Mouse (Mus musculus) hematopoietic multipotent progenitor cell, adult 10-12 weeks (in vitro differentiated cells): ENCODE results near the gene Psmb11. TPM values are rescaled to one million over a fixed set of nuclear protein-coding genes. Genes with fewer than 3 reads are reported as not detected.

ENCODE experiments used
- polyA plus RNA-seq: library from polyadenylated mRNA; stranded (reverse); fragments of >175 nt; gene quantifications from 2 replicates; pipeline ENCODE4 v1.2.3, GENCODE M21; 2012; ENCODE audit warnings: low replicate concordance

The Psmb11 gene
- 0.04 TPM in 1 of 2 replicates, not detected in the other for polyA plus RNA-seq

DNA sequence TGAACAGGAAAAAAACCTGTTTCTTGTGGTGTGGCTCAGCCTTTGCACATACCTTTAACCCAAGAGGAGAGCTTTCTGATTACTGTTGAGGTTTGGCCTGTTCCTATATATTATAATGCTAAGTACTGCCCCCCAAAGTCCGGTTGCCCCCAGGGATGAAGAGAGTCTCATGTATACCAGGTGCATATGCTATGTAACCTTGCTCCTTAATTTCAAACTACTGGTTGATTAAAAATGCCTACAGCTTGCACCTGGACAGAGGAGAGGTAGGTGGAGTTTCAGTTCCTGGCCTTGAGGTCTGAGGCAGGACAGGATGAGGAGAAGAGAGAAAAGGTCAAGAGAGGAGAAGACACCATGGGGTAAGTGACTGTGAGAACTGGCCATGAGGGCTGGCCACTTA, at the start of gene Psmb11:
Psmb11 (plus strand) TSS at position 301 of the 400 bp plus-strand sequence.

GRCm38 (mm10) chr14:54577089-54577982, 43.9 kb upstream of the Psmb11 start, which contains the start of gene Ajuba:
Ajuba (minus strand) TSS chr14:54577558.

GRCm38 (mm10) chr14:54605752-54606321, 15.4 kb upstream of the Psmb11 start, which contains the start of gene 4931414P19Rik:
4931414P19Rik (minus strand) TSS chr14:54605993.

GRCm38 (mm10) chr14:54617897-54618365, 3.3 kb upstream of the Psmb11 start, which contains the start of gene Psmb5:
Psmb5 (minus strand) TSS chr14:54618022.

DNA sequence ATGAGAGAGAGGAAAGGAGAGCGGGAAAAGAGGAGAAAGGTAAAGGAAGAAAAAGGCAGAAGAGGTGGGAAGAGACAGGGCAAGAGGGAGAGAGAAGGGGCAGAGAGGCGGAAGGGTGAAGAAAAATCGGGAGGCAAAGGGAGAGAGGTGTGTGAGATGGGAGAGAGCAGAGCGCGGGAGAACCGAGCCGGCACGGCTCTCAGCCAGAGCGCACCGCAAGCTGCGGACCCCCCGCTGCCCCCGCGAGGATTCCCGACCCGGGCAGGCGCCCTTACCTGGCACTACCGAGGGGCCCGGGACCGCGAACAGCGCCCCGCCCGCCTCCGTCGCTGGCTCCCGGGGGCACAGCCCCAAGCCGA, 19.7 kb downstream of the Psmb11 start, which contains the start of gene Gm17606:
Gm17606 (plus strand) TSS at position 7 of the 359 bp plus-strand sequence.

GRCm38 (mm10) chr14:54641305-54641969, 20.2 kb downstream of the Psmb11 start, which contains the start of gene Cdh24:
Cdh24 (minus strand) TSS chr14:54641364.

Other genes starting within 250 kb of the Psmb11 start
- 7.6 and 24.9 TPM in 2 replicates for gene Slc7a7, start 203.7 kb upstream of the Psmb11 start, polyA plus RNA-seq
- 568 and 1,494 TPM in 2 replicates for gene Mrpl52, start 194.5 kb upstream of the Psmb11 start, polyA plus RNA-seq
- 8.4 and 13.5 TPM in 2 replicates for gene Mmp14, start 189.8 kb upstream of the Psmb11 start, polyA plus RNA-seq
- 484 and 1,181 TPM in 2 replicates for gene Lrp10, start 157.3 kb upstream of the Psmb11 start, polyA plus RNA-seq
- 0.29 and 0.50 TPM in 2 replicates for gene Rem2, start 145.3 kb upstream of the Psmb11 start, polyA plus RNA-seq
- 67.2 and 74.7 TPM in 2 replicates for gene Prmt5, start 103.9 kb upstream of the Psmb11 start, polyA plus RNA-seq
- 18.9 and 31.5 TPM in 2 replicates for gene Haus4, start 66.8 kb upstream of the Psmb11 start, polyA plus RNA-seq
- 0.19 and 0.21 TPM in 2 replicates for gene Ajuba, start 43.9 kb upstream of the Psmb11 start, polyA plus RNA-seq
- 2.5 and 13.7 TPM in 2 replicates for gene 4931414P19Rik, start 15.4 kb upstream of the Psmb11 start, polyA plus RNA-seq
- 82.0 and 111 TPM in 2 replicates for gene Psmb5, start 3.4 kb upstream of the Psmb11 start, polyA plus RNA-seq
- not detected in 2 replicates for gene Gm17606, start 19.5 kb downstream of the Psmb11 start, polyA plus RNA-seq
- 3.0 and 6.9 TPM in 2 replicates for gene Cdh24, start 19.9 kb downstream of the Psmb11 start, polyA plus RNA-seq
- gene 1700123O20Rik, start 64.8 kb downstream of the Psmb11 start, polyA plus RNA-seq: 29.2 and 79.7 TPM in 2 replicates
- 401 and 647 TPM in 2 replicates for gene Acin1, start 65.5 kb downstream of the Psmb11 start, polyA plus RNA-seq
- gene Gm29776, start 77.4 kb downstream of the Psmb11 start, polyA plus RNA-seq: not detected in 2 replicates
- 4.6 and 20.0 TPM in 2 replicates for gene Cebpe, start 90.7 kb downstream of the Psmb11 start, polyA plus RNA-seq
- gene Slc7a8, start 160.5 kb downstream of the Psmb11 start, polyA plus RNA-seq: 12.8 and 14.2 TPM in 2 replicates
- not detected in 2 replicates for gene Rnf212b, start 192.7 kb downstream of the Psmb11 start, polyA plus RNA-seq
- gene Homez, start 249.5 kb downstream of the Psmb11 start, polyA plus RNA-seq: 1.7 and 3.1 TPM in 2 replicates